Mouse (Mus musculus) midbrain, embryonic 14.5 days (tissue): ENCODE results near the gene Gm20388. TPM values are rescaled to one million over a fixed set of nuclear protein-coding genes. Genes with fewer than 3 reads are reported as not detected.

Source experiments
- ATAC-seq: fragments of 200-750 bp; cut with Nextera tagmentation; 2 replicates; pipeline ENCODE4 v1.8.0; 2017; ENCODE audit warnings: moderate number of reproducible peaks, moderate library complexity; ENCODE audit not compliant: low FRiP score, low TSS enrichment
- DNase-seq: peaks from one replicate; pipeline ENCODE4 v3.0.0-alpha.2; 2015
- H3K27ac ChIP-seq: fragments of 300-500 bp; sonication (generic); replicated peaks from 2 replicates; pipeline ENCODE4 v1.5.1; 2014; ENCODE audit warnings: mild to moderate bottlenecking, low read depth, low read length, moderate library complexity
- H3K27me3 ChIP-seq: fragments of 300-500 bp; sonication (generic); 2 replicates; pipeline ENCODE4 v1.6.1; 2014; ENCODE audit warnings: low read length, control low read depth, mixed read lengths; ENCODE audit not compliant: control insufficient read depth, insufficient read depth
- H3K36me3 ChIP-seq: fragments of 300-500 bp; sonication (generic); 2 replicates; pipeline ENCODE4 v1.6.1; 2014; ENCODE audit warnings: low read length, control low read depth; ENCODE audit not compliant: control insufficient read depth, insufficient read depth
- H3K4me1 ChIP-seq: fragments of 300-500 bp; sonication (generic); 2 replicates; pipeline ENCODE4 v1.6.1; 2014; ENCODE audit warnings: mild to moderate bottlenecking, antibody characterized with exemption, low read length, control low read depth; ENCODE audit not compliant: control insufficient read depth, insufficient read depth
- H3K4me2 ChIP-seq: fragments of 300-500 bp; sonication (generic); 2 replicates; pipeline ENCODE4 v1.6.1; 2014; ENCODE audit warnings: mild to moderate bottlenecking, low read length, moderate library complexity
- H3K4me3 ChIP-seq: fragments of 300-500 bp; sonication (generic); replicated peaks from 2 replicates; pipeline ENCODE4 v1.5.1; 2014; ENCODE audit warnings: low read depth, low read length
- H3K9ac ChIP-seq: fragments of 300-500 bp; sonication (generic); replicated peaks from 2 replicates; pipeline ENCODE4 v1.6.1; 2014; ENCODE audit warnings: mild to moderate bottlenecking, low read length, moderate library complexity
- H3K9me3 ChIP-seq: fragments of 300-500 bp; sonication (generic); 2 replicates; pipeline ENCODE4 v1.6.1; 2016; ENCODE audit warnings: low read length, control low read depth, mixed read lengths; ENCODE audit not compliant: control insufficient read depth
- WGBS: fragments of 180-500 bp; shearing (Covaris S2); extraction: QIAGEN DNeasy Blood & Tissue Kit; methylation state at CpG from one replicate; pipeline ENCODE4 v1.1.7; 2014; 5-methylcytosine and 5-hydroxymethylcytosine counted together
- polyA plus RNA-seq: library from polyadenylated mRNA; unstranded; fragments of >200 nt; fragmentation: Nextera tagmentation; extraction: Ambion mirVana; gene quantifications from 2 replicates; pipeline ENCODE4 v1.2.1, GENCODE M21; 2014

Gene Gm20388
- polyA plus RNA-seq, 1 experiment from 2014 or later: 4.1 TPM

- DNase-seq (peak; percentile 91), ATAC-seq (peak; percentile 81)
- H3K27ac ChIP-seq: peak overlapping the region; percentile 96
- peaks cover 70% of the 10 kb centered on the region for H3K4me1 ChIP-seq
- H3K27me3 ChIP-seq: no peaks in the 10 kb centered on the region
- no peaks in the 10 kb centered on the region for H3K9me3 ChIP-seq
- H3K9ac ChIP-seq: peak overlapping the region; percentile 39
- H3K36me3 ChIP-seq: no peaks in the 10 kb centered on the region
- H3K4me2 ChIP-seq: peak overlapping the region; percentile 40
- WGBS: 3% methylated on average over 33 of the region's 33 CpGs
- H3K4me3 ChIP-seq: no peak overlapping the region
These were observed 506.1 kb downstream of the Gm20388 start for GRCm38 (mm10) chr8:120416522-120417394.

DNA sequence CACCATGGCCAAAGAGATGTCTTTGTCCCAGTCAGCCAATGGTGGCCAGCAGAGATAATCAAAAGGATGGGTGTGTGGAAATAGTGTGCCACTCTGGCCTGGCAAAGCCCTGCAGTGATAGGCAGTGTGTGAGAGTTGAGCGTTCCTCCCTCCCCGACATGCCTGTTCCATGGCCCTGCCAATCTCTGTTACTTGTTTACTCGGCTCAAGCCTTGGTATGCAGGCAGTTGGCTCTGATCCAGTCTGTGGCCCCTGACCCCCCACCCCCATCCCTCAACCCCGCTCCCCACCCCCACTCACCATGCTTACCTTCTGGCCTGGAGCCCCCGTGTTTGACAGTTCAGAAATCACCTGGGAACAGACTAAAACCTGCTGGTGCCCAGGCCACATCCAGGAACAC, 507.5 kb downstream of the Gm20388 start:
- Histone ChIP-seq H3K4me1 (peaks cover 70% of the 10 kb centered on the region), H3K27ac (peak overlapping the region; percentile 96), H3K9me3 (no peaks in the 10 kb centered on the region), H3K4me3 (no peak overlapping the region), H3K36me3 (no peaks in the 10 kb centered on the region), H3K27me3 (no peaks in the 10 kb centered on the region), H3K4me2 (no peak overlapping the region), H3K9ac (no peak overlapping the region)
- ATAC-seq (no peak), DNase-seq (no peak)
- WGBS: 75% methylated on average over 5 of the region's 5 CpGs

GRCm38 (mm10) chr8:120419675-120420074, 509.0 kb downstream of the Gm20388 start:
- Histone ChIP-seq H3K36me3 (no peaks in the 10 kb centered on the region), H3K27me3 (no peaks in the 10 kb centered on the region), H3K4me2 (no peak overlapping the region), H3K4me3 (no peak overlapping the region), H3K4me1 (peaks cover 75% of the 10 kb centered on the region), H3K9ac (no peak overlapping the region), H3K27ac (no peak overlapping the region), H3K9me3 (no peaks in the 10 kb centered on the region)
- no peak for DNase-seq
- WGBS: 83% methylated on average over 9 of the region's 9 CpGs
- ATAC-seq: no peak

GRCm38 (mm10) chr8:120420226-120420625, 509.6 kb downstream of the Gm20388 start:
- no peak overlapping the region for H3K27ac ChIP-seq
- WGBS: 78% methylated on average over 5 of the region's 5 CpGs
- H3K4me1 ChIP-seq: peaks cover 81% of the 10 kb centered on the region
- DNase-seq (no peak), ATAC-seq (no peak)
- H3K4me3 ChIP-seq: no peak overlapping the region
- no peaks in the 10 kb centered on the region for H3K9me3 ChIP-seq
- no peak overlapping the region for H3K9ac ChIP-seq
- H3K36me3 ChIP-seq: no peaks in the 10 kb centered on the region
- H3K4me2 ChIP-seq: no peak overlapping the region
- H3K27me3 ChIP-seq: no peaks in the 10 kb centered on the region

DNA sequence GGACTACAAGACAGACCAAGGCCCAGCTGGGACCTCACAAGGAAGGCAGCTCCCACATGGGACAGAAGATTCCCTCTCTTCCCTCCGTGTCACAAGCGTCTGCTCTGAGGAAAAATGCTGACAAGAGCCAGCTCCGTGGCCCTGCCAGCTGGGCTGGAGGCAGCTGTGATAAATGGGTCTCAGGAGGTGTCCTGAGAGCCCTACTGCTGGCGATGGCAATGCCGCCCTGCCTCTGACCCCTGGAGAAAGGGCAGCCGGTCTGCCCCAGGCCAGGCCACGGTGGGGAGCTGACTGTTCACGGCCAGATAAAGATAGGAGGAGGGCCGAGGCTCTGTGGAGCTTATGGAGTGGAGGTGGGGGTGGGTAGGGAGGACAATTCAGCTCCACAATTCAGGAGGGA, 511.0 kb downstream of the Gm20388 start:
- Histone ChIP-seq H3K27ac (0 out of 2 replicates have a peak overlapping the region, but pooled peaks have one; percentile 37), H3K4me1 (peaks cover 81% of the 10 kb centered on the region), H3K9ac (no peak overlapping the region), H3K9me3 (no peaks in the 10 kb centered on the region), H3K27me3 (no peaks in the 10 kb centered on the region), H3K36me3 (no peaks in the 10 kb centered on the region), H3K4me2 (no peak overlapping the region), H3K4me3 (no peak overlapping the region)
- ATAC-seq (no peak), DNase-seq (no peak)
- WGBS: 8% methylated on average over 9 of the region's 9 CpGs

GRCm38 (mm10) chr8:120422236-120422635, 511.6 kb downstream of the Gm20388 start:
- Histone ChIP-seq H3K36me3 (no peaks in the 10 kb centered on the region), H3K4me3 (no peak overlapping the region), H3K27ac (no peak overlapping the region), H3K4me1 (peaks cover 81% of the 10 kb centered on the region), H3K9me3 (no peaks in the 10 kb centered on the region), H3K4me2 (no peak overlapping the region), H3K27me3 (no peaks in the 10 kb centered on the region), H3K9ac (no peak overlapping the region)
- no peak for DNase-seq
- no peak for ATAC-seq
- 76% methylated on average over 8 of the region's 8 CpGs for WGBS

GRCm38 (mm10) chr8:120423576-120423975, 512.9 kb downstream of the Gm20388 start:
- H3K4me3 ChIP-seq: no peak overlapping the region
- no peak for ATAC-seq
- WGBS: 29% methylated on average over 7 of the region's 7 CpGs
- no peak overlapping the region; the same call in 1 of the 2 replicates for H3K9ac ChIP-seq
- H3K27me3 ChIP-seq: no peaks in the 10 kb centered on the region
- H3K9me3 ChIP-seq: no peaks in the 10 kb centered on the region
- no peak overlapping the region for H3K4me2 ChIP-seq
- DNase-seq: no peak
- peak overlapping the region; percentile 89 for H3K27ac ChIP-seq
- peaks cover 78% of the 10 kb centered on the region for H3K4me1 ChIP-seq
- no peaks in the 10 kb centered on the region for H3K36me3 ChIP-seq

- ATAC-seq (no peak), DNase-seq (no peak)
- peak overlapping the region; percentile 89 for H3K27ac ChIP-seq
- no peaks in the 10 kb centered on the region for H3K36me3 ChIP-seq
- H3K9me3 ChIP-seq: no peaks in the 10 kb centered on the region
- peak overlapping the region; percentile 24; the same call in 1 of the 2 replicates for H3K9ac ChIP-seq
- WGBS: 20% methylated on average over 4 of the region's 4 CpGs
- peaks cover 77% of the 10 kb centered on the region for H3K4me1 ChIP-seq
- no peaks in the 10 kb centered on the region for H3K27me3 ChIP-seq
- H3K4me2 ChIP-seq: no peak overlapping the region
- H3K4me3 ChIP-seq: no peak overlapping the region
These were observed 514.2 kb downstream of the Gm20388 start for GRCm38 (mm10) chr8:120424829-120425198.
